In genomic region chr6:147810710-147811109, GRCm38 (mm10) we compare ENCODE assay signal across 8 mouse cellular contexts.
DNase-seq lines count a peak whose midpoint lies in the region; ATAC-seq and TF ChIP-seq lines count a peak whose summit lies in the region.

No protein-coding gene starts in this region.

- TF ChIP-seq CTCF in small intestine, adult 2 months (IDR thresholded peaks at IDR 0.05; ENCODE audit: extremely low read depth, insufficient read length, insufficient replicate concordance, low read depth, low read length) = peak; percentile 85; the same call in 1 of the 2 replicates

- H3K4me2 ChIP-seq in forebrain, embryonic 15.5 days (replicated peaks) = no peak overlapping the region

- H3K9me3 ChIP-seq in forebrain, embryonic 15.5 days = no peaks in the 10 kb centered on the region

- H3K4me3 ChIP-seq in small intestine, adult 2 months (ENCODE audit: low read depth, low read length) = no peak overlapping the region
- no peak overlapping the region for H3K4me3 ChIP-seq in forebrain, embryonic 15.5 days

- no peaks in the 10 kb centered on the region for H3K4me1 ChIP-seq in small intestine, adult 2 months (ENCODE audit: control insufficient read depth, insufficient read depth, insufficient read length, low read length)
- no peaks in the 10 kb centered on the region for H3K4me1 ChIP-seq in forebrain, embryonic 15.5 days

- peak; percentile 85 for ATAC-seq in granulocyte monocyte progenitor cell, adult 5-6 weeks (replicated peaks; ENCODE audit: poor library complexity, severe bottlenecking)
- ATAC-seq in forebrain, embryonic 15.5 days (replicated peaks) = no peak

- WGBS in small intestine, adult 2 months = 18% methylated on average over 1 of the region's 1 CpGs
- 33% methylated on average over 1 of the region's 1 CpGs for WGBS in forebrain, embryonic 15.5 days

- no peaks in the 10 kb centered on the region for H3K36me3 ChIP-seq in small intestine, adult 2 months (ENCODE audit: control insufficient read depth, insufficient read depth, low read length)
- no peaks in the 10 kb centered on the region for H3K36me3 ChIP-seq in forebrain, embryonic 15.5 days

- no peak for TF ChIP-seq POLR2A in small intestine, adult 2 months (IDR thresholded peaks at IDR 0.05; ENCODE audit: low read depth, low read length)

- no peak overlapping the region for H3K9ac ChIP-seq in forebrain, embryonic 15.5 days (replicated peaks)

- no peaks in the 10 kb centered on the region for H3K27me3 ChIP-seq in small intestine, adult 2 months (ENCODE audit: control insufficient read depth, insufficient read depth, low read length)
- H3K27me3 ChIP-seq in forebrain, embryonic 15.5 days = no peaks in the 10 kb centered on the region

- peak; percentile 82 for DNase-seq in 416B (ENCODE audit: low read depth)
- peak; percentile 48 for DNase-seq in Muller cell, postnatal 12 days (ENCODE audit: inconsistent ontology term)
- peak; percentile 54 for DNase-seq in cerebellum, adult 9-11 months
- DNase-seq in kidney, postnatal 36 days = peak; percentile 25 to 81
- DNase-seq in lung, postnatal 10 days = peak; percentile 81

- no peak overlapping the region for H3K27ac ChIP-seq in small intestine, adult 2 months (ENCODE audit: insufficient read depth, low read depth, low read length)
- H3K27ac ChIP-seq in forebrain, embryonic 15.5 days (replicated peaks) = no peak overlapping the region
